Mouse (Mus musculus) megakaryocyte, embryonic 14.5 days (primary cell): ENCODE results near the gene Ero1lb. TPM values are rescaled to one million over a fixed set of nuclear protein-coding genes. Genes with fewer than 3 reads are reported as not detected.

Experiments
- H3K27me3 ChIP-seq: replicated peaks from 2 replicates; pipeline ENCODE3; 2012; ENCODE audit warnings: inconsistent platforms
- H3K36me3 ChIP-seq: replicated peaks from 2 replicates; pipeline ENCODE3; 2012; ENCODE audit warnings: low read length, inconsistent platforms, mixed read lengths
- H3K4me1 ChIP-seq: 2 replicates; pipeline ENCODE4 v1.6.1; 2012; ENCODE audit warnings: inconsistent platforms
- H3K4me3 ChIP-seq: replicated peaks from 2 replicates; pipeline ENCODE3; 2012; ENCODE audit warnings: moderate library complexity, mild to moderate bottlenecking, inconsistent platforms
- H3K9me3 ChIP-seq: 2 replicates; pipeline ENCODE4 v1.6.1; 2012; ENCODE audit warnings: inconsistent platforms
- FLI1 ChIP-seq: IDR thresholded peaks from 2 replicates; pipeline ENCODE4 v1.6.1; 2012; ENCODE audit warnings: low read length, inconsistent platforms, mixed read lengths
- GATA1 ChIP-seq: IDR thresholded peaks from 3 replicates; pipeline ENCODE4 v1.6.1; 2012; ENCODE audit warnings: mixed read lengths, low read length, inconsistent platforms, borderline replicate concordance
- polyA plus RNA-seq: library from polyadenylated mRNA; stranded (reverse); fragments of >175 nt; gene quantifications from 2 replicates; pipeline ENCODE4 v1.2.3, GENCODE M21; 2012; ENCODE audit warnings: low replicate concordance; ENCODE audit not compliant: insufficient read depth

The Ero1lb gene
- polyA plus RNA-seq, 1 experiment: 0.19 TPM

GRCm38 (mm10) chr13:12542006-12542981, 23.4 kb upstream of the Ero1lb start:
- H3K27me3 ChIP-seq: peaks cover 21% of the 10 kb centered on the region
- H3K4me3 ChIP-seq: peak overlapping the region; percentile 85
- H3K9me3 ChIP-seq: peaks cover 14% of the 10 kb centered on the region
- TF ChIP-seq FLI1 (no peak), GATA1 (no peak)
- H3K4me1 ChIP-seq: peaks cover 18% of the 10 kb centered on the region
- H3K36me3 ChIP-seq: no peaks in the 10 kb centered on the region

- H3K36me3 ChIP-seq: no peaks in the 10 kb centered on the region
Observed at GRCm38 (mm10) chr13:12543246-12543645, 22.4 kb upstream of the Ero1lb start.

DNA sequence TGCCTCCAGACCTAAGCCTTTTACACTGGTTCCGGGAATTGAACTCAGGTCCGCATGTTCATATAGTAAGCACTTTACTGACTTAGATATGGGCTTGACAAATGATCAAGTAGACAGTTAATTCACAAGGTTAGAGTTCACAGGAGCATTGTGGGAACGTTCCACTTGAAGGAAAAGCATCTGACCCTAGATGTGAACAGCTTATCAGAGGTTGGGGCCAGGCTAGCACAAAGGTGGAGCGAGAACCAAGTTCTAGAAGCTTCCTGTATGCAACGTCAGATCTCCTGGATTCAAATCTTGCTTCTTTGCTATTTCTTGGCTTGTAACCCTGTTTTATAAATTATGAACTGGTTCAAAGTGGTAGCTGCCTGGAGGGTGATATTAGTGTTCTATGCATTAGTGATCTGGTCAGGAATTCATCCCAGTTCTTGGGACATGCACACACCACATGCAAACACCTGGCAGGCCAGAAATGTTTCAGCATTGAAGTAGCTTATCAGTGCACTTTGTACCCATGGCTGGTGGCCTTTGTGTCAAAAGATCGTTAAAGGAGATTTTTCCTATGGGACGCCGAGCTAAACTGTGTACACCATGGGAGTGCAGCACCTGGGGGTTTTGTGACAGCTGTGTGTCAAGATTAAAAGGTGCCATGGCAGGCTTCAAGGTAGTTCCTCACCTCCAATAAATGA, 21.6 kb upstream of the Ero1lb start:
- H3K4me1 ChIP-seq: peaks cover 18% of the 10 kb centered on the region
- peaks cover 11% of the 10 kb centered on the region for H3K9me3 ChIP-seq
- no peak for TF ChIP-seq GATA1
- no peak for TF ChIP-seq FLI1
- H3K27me3 ChIP-seq: peaks cover 21% of the 10 kb centered on the region
- H3K36me3 ChIP-seq: no peaks in the 10 kb centered on the region
- H3K4me3 ChIP-seq: no peak overlapping the region

More at GRCm38 (mm10) chr13:12543246-12543645, 22.4 kb upstream of the Ero1lb start:
- peaks cover 18% of the 10 kb centered on the region for H3K4me1 ChIP-seq
- H3K27me3 ChIP-seq: peaks cover 21% of the 10 kb centered on the region
- H3K9me3 ChIP-seq: peaks cover 14% of the 10 kb centered on the region
- H3K4me3 ChIP-seq: no peak overlapping the region
- TF ChIP-seq FLI1 (no peak), GATA1 (no peak)

GRCm38 (mm10) chr13:12554211-12554610, 11.5 kb upstream of the Ero1lb start:
- H3K4me3 ChIP-seq: no peak overlapping the region
- TF ChIP-seq GATA1 (no peak), FLI1 (no peak)
- peaks cover 20% of the 10 kb centered on the region for H3K27me3 ChIP-seq
- no peaks in the 10 kb centered on the region for H3K36me3 ChIP-seq
- no peaks in the 10 kb centered on the region for H3K9me3 ChIP-seq
- H3K4me1 ChIP-seq: no peaks in the 10 kb centered on the region

DNA sequence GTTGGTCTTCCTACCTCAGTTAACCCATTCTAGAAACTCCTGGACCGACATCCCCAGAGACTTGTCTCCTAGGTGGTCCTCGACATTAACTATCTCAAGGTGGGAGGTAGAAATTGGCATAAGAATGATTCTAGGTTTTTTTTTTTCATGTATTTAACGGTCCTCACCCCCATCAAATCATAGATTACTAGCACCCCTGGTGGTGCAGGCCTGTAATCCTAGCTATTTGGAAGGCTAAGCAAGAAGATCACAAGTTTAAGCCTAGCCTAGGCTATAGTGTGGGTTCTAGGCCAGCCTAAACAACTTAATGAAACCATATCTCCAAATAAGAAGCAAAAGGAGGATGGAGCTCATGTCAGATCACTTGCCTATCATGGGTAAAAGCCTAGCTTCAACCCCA, 6.6 kb upstream of the Ero1lb start:
- Histone ChIP-seq H3K4me3 (no peak overlapping the region), H3K27me3 (peaks cover 9% of the 10 kb centered on the region), H3K9me3 (no peaks in the 10 kb centered on the region), H3K36me3 (no peaks in the 10 kb centered on the region), H3K4me1 (no peaks in the 10 kb centered on the region)
- TF ChIP-seq GATA1 (no peak), FLI1 (no peak)

DNA sequence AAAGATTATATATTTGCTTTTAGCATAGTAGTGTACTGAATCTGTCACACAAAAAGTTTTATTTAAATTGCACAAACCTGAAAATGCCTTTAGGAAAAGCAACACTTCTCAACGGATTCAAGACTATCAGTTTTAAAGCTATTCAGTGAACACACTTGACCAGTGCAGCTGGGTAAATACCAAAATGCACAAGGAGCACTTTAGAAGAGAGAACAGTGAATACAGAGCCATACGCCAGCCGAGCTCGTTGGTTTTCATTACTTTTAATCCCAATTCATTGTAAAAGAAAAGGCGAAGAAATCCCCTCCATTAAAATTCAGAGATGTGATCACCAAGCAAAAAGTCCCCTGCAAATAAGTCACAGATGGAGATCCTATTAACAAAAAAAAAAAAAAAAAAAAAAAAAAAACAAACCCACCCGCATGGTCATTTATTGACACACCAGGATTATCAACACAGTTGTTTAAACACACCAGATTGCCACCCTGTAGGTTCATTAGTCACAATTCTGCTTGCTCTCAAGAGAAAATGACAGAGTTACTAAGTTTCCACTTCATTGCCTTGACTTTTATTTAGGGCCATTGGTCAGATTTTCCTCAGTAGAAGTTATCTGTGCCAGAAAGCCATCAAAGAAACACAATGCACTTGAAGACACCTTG, 6.1 kb upstream of the Ero1lb start:
- no peaks in the 10 kb centered on the region for H3K4me1 ChIP-seq
- TF ChIP-seq FLI1: no peak
- TF ChIP-seq GATA1: no peak

DNA sequence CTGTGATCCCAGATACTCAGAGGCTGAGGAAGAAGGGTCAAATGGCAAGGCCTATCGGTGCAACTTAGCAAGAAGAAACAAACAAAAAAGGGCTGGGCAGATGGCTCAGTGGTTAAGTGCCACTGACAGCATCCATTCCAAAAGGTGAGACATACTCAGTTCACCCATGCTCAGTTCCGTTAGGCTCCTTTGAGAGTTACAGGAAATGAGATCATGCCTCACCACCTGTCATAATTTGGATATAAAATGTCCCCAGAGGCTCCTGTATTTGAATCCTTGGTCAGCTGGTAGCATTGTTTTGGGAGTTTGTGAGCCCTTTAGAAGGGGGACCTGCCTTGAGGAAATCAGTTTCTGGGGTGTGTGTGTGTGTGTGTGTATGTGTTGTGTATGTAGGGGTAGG, 3.9 kb upstream of the Ero1lb start:
- peaks cover 15% of the 10 kb centered on the region for H3K4me1 ChIP-seq

More for the DNA sequence above, 6.1 kb upstream of the Ero1lb start:
- no peaks in the 10 kb centered on the region for H3K36me3 ChIP-seq
- no peak overlapping the region for H3K4me3 ChIP-seq
- H3K27me3 ChIP-seq: peaks cover 6% of the 10 kb centered on the region
- H3K9me3 ChIP-seq: no peaks in the 10 kb centered on the region

GRCm38 (mm10) chr13:12562256-12562655, 3.4 kb upstream of the Ero1lb start:
- H3K36me3 ChIP-seq: no peaks in the 10 kb centered on the region
- peaks cover 18% of the 10 kb centered on the region for H3K4me1 ChIP-seq
- no peak for TF ChIP-seq GATA1
- TF ChIP-seq FLI1: no peak
- H3K4me3 ChIP-seq: no peak overlapping the region
- H3K9me3 ChIP-seq: no peaks in the 10 kb centered on the region
- peaks cover 13% of the 10 kb centered on the region for H3K27me3 ChIP-seq

More for the DNA sequence above, 3.9 kb upstream of the Ero1lb start:
- H3K4me3 ChIP-seq: no peak overlapping the region
- H3K36me3 ChIP-seq: no peaks in the 10 kb centered on the region
- no peaks in the 10 kb centered on the region for H3K9me3 ChIP-seq
- no peak for TF ChIP-seq GATA1
- peaks cover 11% of the 10 kb centered on the region for H3K27me3 ChIP-seq

DNA sequence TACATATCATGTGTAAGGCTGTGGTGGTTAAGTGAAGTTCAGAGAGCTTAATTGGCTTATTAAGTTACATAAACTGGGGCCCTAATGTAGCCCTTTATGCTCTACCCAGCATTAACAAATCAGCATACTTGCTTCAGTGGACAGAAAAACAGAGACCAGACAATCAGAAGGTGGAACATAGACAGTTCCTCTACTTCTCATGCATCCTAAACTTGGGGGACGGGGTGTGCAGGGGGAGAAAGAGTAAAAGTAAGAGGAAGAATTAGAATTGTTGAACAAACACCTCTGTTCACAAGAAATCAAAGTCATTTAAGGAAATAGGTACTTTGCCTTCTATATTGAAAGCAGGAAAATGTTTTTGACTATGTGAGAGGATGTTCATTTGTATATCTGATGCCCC, 2.3 kb downstream of the Ero1lb start:
- Histone ChIP-seq H3K4me3 (no peak overlapping the region), H3K9me3 (no peaks in the 10 kb centered on the region), H3K27me3 (peaks cover 9% of the 10 kb centered on the region), H3K36me3 (no peaks in the 10 kb centered on the region), H3K4me1 (peaks cover 18% of the 10 kb centered on the region)
- TF ChIP-seq GATA1 (no peak), FLI1 (no peak)
